Mouse (Mus musculus) heart, postnatal 0 days (tissue): ENCODE data around the gene Slc15a5. TPM values are rescaled to one million over a fixed set of nuclear protein-coding genes. Genes with fewer than 3 reads are reported as not detected.

Experiments
- ATAC-seq: fragments of 200-750 bp; cut with Nextera tagmentation; 2 replicates; pipeline ENCODE4 v1.8.0; 2017; ENCODE audit warnings: low read depth, moderate number of reproducible peaks, moderate library complexity; ENCODE audit not compliant: insufficient read depth
- DNase-seq: peaks from one replicate; pipeline ENCODE4 v3.0.0-alpha.2; 2016; ENCODE audit warnings: low spot score
- H3K27ac ChIP-seq: fragments of 300-500 bp; sonication (generic); 2 replicates; pipeline ENCODE4 v1.5.1; 2014; ENCODE audit warnings: low read depth, mild to moderate bottlenecking
- H3K27me3 ChIP-seq: fragments of 300-500 bp; sonication (generic); 2 replicates; pipeline ENCODE4 v1.6.1; 2014; ENCODE audit warnings: low read length, mixed read lengths; ENCODE audit not compliant: control insufficient read depth, insufficient read depth
- H3K36me3 ChIP-seq: fragments of 300-500 bp; sonication (generic); replicated peaks from 2 replicates; pipeline ENCODE4 v1.6.1; 2014; ENCODE audit warnings: low read length, mixed read lengths; ENCODE audit not compliant: control insufficient read depth, insufficient read depth
- H3K4me1 ChIP-seq: fragments of 300-500 bp; sonication (generic); 2 replicates; pipeline ENCODE4 v1.6.1; 2014; ENCODE audit warnings: antibody characterized with exemption; ENCODE audit not compliant: control insufficient read depth, insufficient read depth
- H3K4me2 ChIP-seq: fragments of 300-500 bp; sonication (generic); 2 replicates; pipeline ENCODE4 v1.6.1; 2014; ENCODE audit warnings: low read depth, mild to moderate bottlenecking, low read length, moderate library complexity
- H3K4me3 ChIP-seq: fragments of 300-500 bp; sonication (generic); 2 replicates; pipeline ENCODE4 v1.5.1; 2014; ENCODE audit warnings: low read depth, low read length
- H3K9ac ChIP-seq: fragments of 300-500 bp; sonication (generic); replicated peaks from 2 replicates; pipeline ENCODE4 v1.6.1; 2014; ENCODE audit warnings: low read depth, low read length, mixed read lengths
- H3K9me3 ChIP-seq: fragments of 300-500 bp; sonication (generic); replicated peaks from 2 replicates; pipeline ENCODE4 v1.6.1; 2016; ENCODE audit warnings: low read length; ENCODE audit not compliant: control insufficient read depth
- CTCF ChIP-seq: IDR thresholded peaks from 2 replicates; pipeline ENCODE4 v1.5.1; 2016; ENCODE audit warnings: antibody characterized with exemption, control low read depth, low read depth
- EP300 ChIP-seq: IDR thresholded peaks from 2 replicates; pipeline ENCODE4 v1.6.1; 2016; ENCODE audit warnings: antibody characterized with exemption, low read depth
- WGBS: fragments of 180-500 bp; shearing (Covaris S2); extraction: QIAGEN DNeasy Blood & Tissue Kit; methylation state at CpG from one replicate; pipeline ENCODE4 v1.1.7; 2014; 5-methylcytosine and 5-hydroxymethylcytosine counted together
- polyA plus RNA-seq: library from polyadenylated mRNA; unstranded; fragments of >200 nt; fragmentation: Nextera tagmentation; extraction: Ambion mirVana; gene quantifications from 2 replicates; pipeline ENCODE4 v1.2.1, GENCODE M21; 2015
- total RNA-seq: library from RNA; depleted of rRNA; stranded (reverse); fragments of >200 nt; gene quantifications from 2 replicates; pipeline ENCODE4 v1.2.3, GENCODE M21; 2014; ENCODE audit warnings: low replicate concordance

Gene Slc15a5
- total and polyA plus RNA-seq, 2 experiments from 2014 or later: 0.15 TPM; not detected in 1

DNA sequence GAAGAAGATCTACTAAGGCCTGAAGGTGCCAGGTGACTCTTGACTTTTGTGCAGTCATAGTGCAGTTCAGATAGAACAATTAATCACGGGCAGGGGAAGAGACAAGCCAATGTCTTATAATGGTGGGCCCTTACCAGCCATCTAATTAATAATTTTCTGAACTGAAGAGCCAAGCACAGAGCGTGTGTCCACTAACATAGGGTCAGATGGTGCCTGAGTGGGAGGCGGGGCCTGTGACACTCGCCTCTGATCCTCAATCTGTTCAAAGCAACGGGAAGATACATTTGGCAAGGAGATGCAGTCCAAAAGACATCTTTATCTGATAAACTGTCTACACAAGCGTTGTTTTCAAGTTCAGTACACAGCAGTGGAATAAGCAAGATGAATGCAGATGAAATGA, 122.1 kb downstream of the Slc15a5 start:
- Histone ChIP-seq H3K36me3 (no peaks in the 10 kb centered on the region), H3K9ac (no peak overlapping the region), H3K4me1 (no peaks in the 10 kb centered on the region), H3K4me3 (no peak overlapping the region), H3K4me2 (no peak overlapping the region), H3K9me3 (no peaks in the 10 kb centered on the region), H3K27me3 (no peaks in the 10 kb centered on the region), H3K27ac (no peak overlapping the region)
- ATAC-seq: no peak
- DNase-seq: no peak
- WGBS: 81% methylated on average over 6 of the region's 6 CpGs
- TF ChIP-seq CTCF (no peak), EP300 (no peak)

DNA sequence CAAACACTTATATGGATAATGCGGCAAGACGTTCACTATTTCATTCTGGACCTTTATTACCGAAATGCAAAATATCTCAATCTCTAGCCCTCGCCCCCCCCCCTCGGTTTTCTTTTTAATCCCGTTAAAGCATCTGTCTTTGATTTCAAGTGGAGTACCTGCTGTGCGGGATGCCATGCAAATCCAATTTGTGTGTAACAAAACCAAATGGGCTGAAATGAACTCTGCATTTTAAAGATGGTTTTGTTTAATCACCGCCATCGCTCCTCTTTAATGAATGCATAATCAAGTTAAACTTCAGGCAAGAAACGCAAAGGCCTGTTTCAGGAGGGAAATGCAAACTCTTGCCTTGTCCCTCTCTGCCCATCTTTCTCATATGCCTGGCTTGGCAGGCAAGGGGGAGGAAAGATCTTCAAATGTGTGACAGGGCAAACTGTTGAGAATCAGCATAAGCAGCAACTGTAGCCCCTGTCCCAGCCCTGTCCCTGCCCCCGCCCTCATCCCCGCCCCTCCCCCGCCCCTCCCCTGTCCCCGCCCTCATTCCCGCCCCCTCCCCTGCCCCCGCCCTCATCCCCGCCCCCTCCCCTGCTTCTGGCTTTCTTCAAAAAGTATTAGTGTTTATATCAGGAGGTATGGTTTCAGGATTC, 122.8 kb downstream of the Slc15a5 start:
- 60% methylated on average over 12 of the region's 17 CpGs for WGBS
- no peak for ATAC-seq

GRCm38 (mm10) chr6:137946520-137946919, 133.2 kb downstream of the Slc15a5 start:
- Histone ChIP-seq H3K27me3 (no peaks in the 10 kb centered on the region), H3K27ac (no peak overlapping the region), H3K4me1 (no peaks in the 10 kb centered on the region), H3K9me3 (no peaks in the 10 kb centered on the region), H3K9ac (no peak overlapping the region), H3K36me3 (no peaks in the 10 kb centered on the region), H3K4me2 (no peak overlapping the region), H3K4me3 (no peak overlapping the region)
- no peak for TF ChIP-seq CTCF
- no peak for TF ChIP-seq EP300
- DNase-seq (no peak), ATAC-seq (no peak)
- WGBS: 56% methylated on average over 10 of the region's 10 CpGs

More for the DNA sequence above, 122.8 kb downstream of the Slc15a5 start:
- no peaks in the 10 kb centered on the region for H3K36me3 ChIP-seq
- no peak overlapping the region for H3K4me3 ChIP-seq
- no peaks in the 10 kb centered on the region for H3K27me3 ChIP-seq
- H3K9ac ChIP-seq: no peak overlapping the region
- H3K27ac ChIP-seq: no peak overlapping the region
- no peaks in the 10 kb centered on the region for H3K4me1 ChIP-seq
- TF ChIP-seq CTCF (no peak), EP300 (no peak)
- H3K4me2 ChIP-seq: no peak overlapping the region
- H3K9me3 ChIP-seq: no peaks in the 10 kb centered on the region
- DNase-seq: no peak

DNA sequence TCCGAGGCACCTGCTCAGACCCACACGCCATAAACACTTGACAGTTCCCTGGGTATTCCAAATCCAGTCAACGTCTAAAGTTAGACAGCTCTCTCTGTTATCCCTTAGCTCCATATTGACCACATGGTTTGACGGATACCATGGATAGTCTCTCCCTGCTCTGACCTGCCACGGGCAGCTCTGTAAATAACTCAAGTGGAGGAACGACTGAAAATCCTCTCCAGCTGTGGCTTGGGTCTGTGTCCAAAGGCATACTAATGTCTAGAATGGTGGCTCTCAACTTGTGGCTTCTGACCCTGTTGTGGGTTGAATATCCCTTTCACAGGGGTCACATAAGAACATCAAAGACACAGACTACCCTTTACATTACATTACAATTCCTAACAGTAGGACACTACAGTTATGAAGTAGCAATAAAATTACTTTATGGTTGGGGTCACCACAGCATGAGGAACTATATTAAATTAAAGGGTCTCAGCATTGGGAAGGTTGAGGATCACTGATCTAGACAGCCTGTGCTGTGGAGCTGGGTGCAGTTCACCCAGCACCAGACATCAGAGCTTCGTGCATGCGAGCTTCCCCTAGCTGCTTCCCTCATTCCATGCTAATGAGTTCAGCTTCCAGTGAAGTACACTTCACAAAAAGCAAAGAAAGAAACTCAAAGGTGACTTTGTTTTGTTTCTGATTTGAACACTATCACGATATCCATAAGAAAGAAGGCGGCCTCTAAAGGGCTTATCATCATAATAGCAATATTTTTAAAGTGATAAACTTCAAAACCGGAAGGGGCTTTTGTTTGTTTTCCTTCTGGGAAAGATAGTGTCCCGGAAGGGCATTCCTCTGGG, 139.1 kb downstream of the Slc15a5 start:
- Histone ChIP-seq H3K9ac (no peak overlapping the region), H3K36me3 (no peaks in the 10 kb centered on the region), H3K27ac (no peak overlapping the region), H3K4me3 (no peak overlapping the region), H3K4me2 (no peak overlapping the region), H3K27me3 (no peaks in the 10 kb centered on the region), H3K4me1 (no peaks in the 10 kb centered on the region), H3K9me3 (no peaks in the 10 kb centered on the region)
- ATAC-seq (no peak), DNase-seq (no peak)
- no peak for TF ChIP-seq EP300
- TF ChIP-seq CTCF: no peak
- 26% methylated on average over 12 of the region's 12 CpGs for WGBS

DNA sequence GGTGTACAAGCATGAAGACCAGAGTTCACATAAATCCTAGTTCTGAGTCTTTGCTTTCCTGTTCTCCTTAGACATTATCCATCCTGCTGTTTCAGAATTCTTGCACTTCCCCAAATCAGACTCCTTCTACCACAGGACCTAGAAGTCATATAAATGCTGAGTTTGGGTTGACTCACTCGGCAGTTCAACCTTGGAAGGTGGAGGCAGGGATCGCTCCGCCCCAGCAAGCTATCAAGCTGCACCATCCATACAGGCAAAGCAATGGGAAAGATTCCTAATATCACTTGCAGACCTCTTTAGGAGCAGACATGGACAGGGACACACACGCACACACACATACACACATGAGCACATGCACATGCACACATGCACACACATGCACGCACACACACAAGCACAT, 142.2 kb downstream of the Slc15a5 start:
- H3K4me3 ChIP-seq: no peak overlapping the region
- no peaks in the 10 kb centered on the region for H3K36me3 ChIP-seq
- 88% methylated on average over 5 of the region's 5 CpGs for WGBS
- H3K27ac ChIP-seq: no peak overlapping the region
- no peak overlapping the region for H3K9ac ChIP-seq
- H3K4me2 ChIP-seq: no peak overlapping the region
- no peaks in the 10 kb centered on the region for H3K4me1 ChIP-seq
- no peak for TF ChIP-seq CTCF
- no peak for TF ChIP-seq EP300
- no peaks in the 10 kb centered on the region for H3K27me3 ChIP-seq
- no peak for DNase-seq
- H3K9me3 ChIP-seq: no peaks in the 10 kb centered on the region
- ATAC-seq: no peak

GRCm38 (mm10) chr6:137936268-137936667, 143.4 kb downstream of the Slc15a5 start:
- Histone ChIP-seq H3K27ac (no peak overlapping the region), H3K36me3 (no peaks in the 10 kb centered on the region), H3K4me3 (no peak overlapping the region), H3K9me3 (no peaks in the 10 kb centered on the region), H3K4me1 (0 out of 2 replicates have a peak, but pooled peaks cover 2% of the 10 kb centered on the region), H3K27me3 (no peaks in the 10 kb centered on the region), H3K4me2 (no peak overlapping the region), H3K9ac (no peak overlapping the region)
- DNase-seq (no peak), ATAC-seq (no peak)
- 70% methylated on average over 1 of the region's 1 CpGs for WGBS
- TF ChIP-seq CTCF: no peak
- TF ChIP-seq EP300: no peak
